Mouse (Mus musculus) heart, adult 8-10 months (tissue): ENCODE measurements around the gene Gpr22. TPM values are rescaled to one million over a fixed set of nuclear protein-coding genes. Genes with fewer than 3 reads are reported as not detected.
A peak's percentile ranks its signal among the peaks of the same experiment; 100 is the strongest.

Source experiments
- DNase-seq: peaks from one replicate; pipeline ENCODE4 v3.0.0; 2022; ENCODE audit warnings: low spot score
- total RNA-seq, 4 experiments: library from RNA; stranded (reverse); gene quantifications; 2 replicates each; pipeline ENCODE4 v1.2.4; 2022

The Gpr22 gene
- 10 to 100 TPM; 20.5 to 30.8 (median 28.3) TPM for total RNA-seq

- DNase-seq, result no peak
These were observed at the start of gene Gpr22 for GRCm38 (mm10) chr12:31713600-31713999. Gene Gpr22, minus strand, starts transcription at chr12:31713947.

- DNase-seq, result no peak
These were observed 42.4 kb upstream of the Gpr22 start for GRCm38 (mm10) chr12:31755885-31756755.

- no peak for DNase-seq
These were observed 40.7 kb upstream of the Gpr22 start for GRCm38 (mm10) chr12:31754465-31754864.

- no peak for DNase-seq
These were observed 36.1 kb upstream of the Gpr22 start for GRCm38 (mm10) chr12:31749846-31750245.

GRCm38 (mm10) chr12:31747301-31747700, 33.6 kb upstream of the Gpr22 start:
- DNase-seq, result no peak

GRCm38 (mm10) chr12:31734616-31735015, 20.9 kb upstream of the Gpr22 start:
- no peak for DNase-seq

GRCm38 (mm10) chr12:31730126-31730525, 16.4 kb upstream of the Gpr22 start:
- no peak for DNase-seq

- DNase-seq, result no peak
These were observed 13.0 kb upstream of the Gpr22 start for GRCm38 (mm10) chr12:31726707-31727106.

- DNase-seq, result peak; percentile 63
These were observed 11.9 kb upstream of the Gpr22 start for GRCm38 (mm10) chr12:31725511-31726275.

DNA sequence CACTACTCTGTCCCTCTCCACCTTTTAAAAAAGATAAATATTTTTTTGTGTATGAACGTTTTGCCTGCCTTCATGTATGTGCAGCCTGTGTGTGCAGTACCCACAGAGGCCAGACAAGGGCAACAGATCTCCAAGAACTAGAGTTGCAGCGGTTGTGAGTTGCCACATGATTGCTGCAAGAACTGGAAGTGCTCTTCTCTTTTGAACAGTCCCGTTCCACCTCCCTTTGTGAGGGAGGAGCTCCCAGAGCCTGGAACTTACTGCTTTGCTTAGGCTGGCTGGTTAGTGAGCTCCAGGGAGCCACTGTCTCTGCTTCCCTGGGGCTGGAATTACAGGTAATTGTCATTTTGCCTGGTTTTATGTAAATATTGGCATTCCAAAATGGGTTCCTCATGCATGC, 10.8 kb upstream of the Gpr22 start:
- DNase-seq, result no peak

- DNase-seq, result no peak
These were observed 6.0 kb upstream of the Gpr22 start for GRCm38 (mm10) chr12:31719586-31720275.

GRCm38 (mm10) chr12:31714070-31714469, 323 bp upstream of the Gpr22 start:
- DNase-seq, result no peak

- DNase-seq, result no peak
These were observed 1.0 kb downstream of the Gpr22 start for GRCm38 (mm10) chr12:31712727-31713126.

DNA sequence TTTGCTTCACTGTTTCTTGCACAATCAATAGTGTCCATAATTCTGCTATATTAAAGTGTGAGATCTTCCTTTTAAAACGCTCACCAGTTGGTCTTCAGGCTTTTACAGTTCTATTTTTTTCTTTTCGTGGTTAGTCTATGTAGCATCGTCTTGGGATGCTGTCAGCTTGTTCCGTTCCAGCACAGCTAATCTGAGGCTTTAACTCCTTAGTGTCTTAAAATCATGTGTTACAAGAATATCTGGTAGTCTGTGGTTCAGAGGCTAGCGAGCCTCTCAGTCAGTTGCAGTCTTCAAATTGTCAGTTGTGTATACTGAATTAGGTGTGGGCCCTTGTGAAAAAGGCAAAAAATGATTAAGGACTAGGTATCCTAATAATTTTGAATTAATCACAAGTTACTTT, 1.5 kb downstream of the Gpr22 start:
- no peak for DNase-seq

GRCm38 (mm10) chr12:31709665-31710064, 4.1 kb downstream of the Gpr22 start:
- DNase-seq, result no peak

- no peak for DNase-seq
These were observed 6.2 kb downstream of the Gpr22 start for GRCm38 (mm10) chr12:31707531-31707930.

DNA sequence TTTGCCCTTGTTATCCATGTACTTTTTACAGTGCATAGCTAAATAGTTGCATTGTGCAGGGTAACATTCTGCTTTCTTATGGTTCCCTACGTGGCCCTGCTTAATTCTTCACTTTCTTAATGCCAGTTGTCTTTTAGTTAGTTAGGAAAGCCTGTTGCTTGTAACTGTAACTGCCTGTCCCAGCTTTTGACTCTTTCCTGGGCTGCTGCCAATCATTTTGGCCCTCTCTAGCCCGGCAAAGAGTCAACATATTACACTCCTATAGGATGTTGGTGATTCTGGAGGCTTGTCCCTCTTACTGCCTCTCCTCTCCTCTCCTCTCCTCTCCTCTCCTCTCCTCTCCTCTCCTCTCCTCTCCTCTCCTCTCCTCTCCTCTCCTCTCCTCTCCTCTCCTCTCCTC, 7.6 kb downstream of the Gpr22 start:
- DNase-seq, result no peak

GRCm38 (mm10) chr12:31703904-31704303, 9.8 kb downstream of the Gpr22 start:
- DNase-seq, result peak; percentile 57

- no peak for DNase-seq
These were observed 12.3 kb downstream of the Gpr22 start for GRCm38 (mm10) chr12:31701411-31701810.

- DNase-seq, result no peak
These were observed 13.0 kb downstream of the Gpr22 start for GRCm38 (mm10) chr12:31700623-31701347.

- no peak for DNase-seq
These were observed 20.5 kb downstream of the Gpr22 start for GRCm38 (mm10) chr12:31693278-31693677.
